Mouse (Mus musculus) heart, postnatal 25 days (tissue): Measurements from ENCODE around the gene Polr3h. TPM values are rescaled to one million over a fixed set of nuclear protein-coding genes. Genes with fewer than 3 reads are reported as not detected.
A peak's percentile ranks its signal among the peaks of the same experiment; 100 is the strongest.

ENCODE experiments used
- DNase-seq: peaks from one replicate; pipeline ENCODE4 v3.0.0; 2022; ENCODE audit warnings: low spot score
- intact Hi-C: fragments of 180-260 bp; cut with DNase I; formaldehyde crosslinking; loops from one replicate; pipeline ENCODE4 v1.15.1; 2025
- total RNA-seq, 2 experiments: library from RNA; stranded (reverse); gene quantifications; 2 replicates each; pipeline ENCODE4 v1.2.3; 2021

The Polr3h gene
- total RNA-seq, 2 experiments from 2014 or later, result 6.7 to 7.0 TPM

DNA sequence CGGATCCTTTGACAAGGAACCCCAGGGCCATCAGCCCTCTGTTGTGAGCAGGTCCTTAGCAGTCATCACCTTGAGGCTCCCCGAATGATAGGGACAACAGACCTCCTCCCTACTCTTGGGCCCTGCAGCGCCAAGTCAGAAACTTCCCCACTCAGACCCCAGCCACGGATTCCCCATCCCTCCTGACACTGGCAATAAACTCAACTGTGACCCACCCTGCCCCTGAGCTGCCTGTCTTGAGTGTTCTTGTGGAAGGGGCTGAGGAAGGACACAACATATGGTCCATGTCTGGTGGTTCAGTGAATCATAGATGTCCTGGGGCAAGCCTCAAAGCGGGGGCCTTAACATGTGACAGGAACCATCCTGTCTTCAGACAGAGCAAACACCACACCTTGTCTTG lies 24.7 kb upstream of the Polr3h start:
- intact Hi-C loops, result no loop called here

DNA sequence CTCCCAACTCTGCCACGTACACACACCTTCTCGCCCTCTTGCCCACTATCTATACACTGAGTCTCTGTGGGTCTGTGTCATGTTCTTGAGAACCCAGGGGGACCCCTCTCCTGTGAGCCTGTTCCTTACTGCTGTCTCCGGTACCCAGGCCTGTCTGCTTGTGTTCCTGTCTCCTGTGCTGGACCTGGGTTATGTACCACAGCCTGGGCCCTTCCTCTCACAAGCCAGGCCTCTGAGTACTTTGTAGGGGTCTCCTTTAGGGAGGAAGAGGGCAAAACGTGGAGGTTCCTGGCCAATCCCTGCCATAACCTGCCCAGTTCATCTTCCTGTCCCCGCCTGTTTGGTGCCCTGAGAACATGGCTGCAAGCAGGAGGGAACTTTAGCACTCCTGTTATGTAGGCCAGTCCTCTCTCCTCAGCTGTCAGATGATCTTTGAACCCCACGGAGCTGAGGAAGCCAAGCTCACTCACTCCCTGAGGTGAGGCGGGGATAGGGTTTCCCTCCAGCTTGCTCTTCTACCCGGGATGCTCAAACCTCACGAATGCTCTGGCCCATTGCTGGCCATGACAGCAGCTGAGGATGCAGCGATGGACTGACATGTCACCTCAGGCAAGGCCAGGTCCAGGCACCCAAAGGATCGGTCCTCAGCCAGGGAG lies 23.6 kb upstream of the Polr3h start:
- no peak for DNase-seq
- intact Hi-C loops, result no loop called here

More for the DNA sequence above, 24.7 kb upstream of the Polr3h start:
- DNase-seq, result no peak

GRCm38 (mm10) chr15:81949076-81949475 lies 23.0 kb upstream of the Polr3h start:
- DNase-seq, result no peak
- intact Hi-C loops, result no loop called here

DNA sequence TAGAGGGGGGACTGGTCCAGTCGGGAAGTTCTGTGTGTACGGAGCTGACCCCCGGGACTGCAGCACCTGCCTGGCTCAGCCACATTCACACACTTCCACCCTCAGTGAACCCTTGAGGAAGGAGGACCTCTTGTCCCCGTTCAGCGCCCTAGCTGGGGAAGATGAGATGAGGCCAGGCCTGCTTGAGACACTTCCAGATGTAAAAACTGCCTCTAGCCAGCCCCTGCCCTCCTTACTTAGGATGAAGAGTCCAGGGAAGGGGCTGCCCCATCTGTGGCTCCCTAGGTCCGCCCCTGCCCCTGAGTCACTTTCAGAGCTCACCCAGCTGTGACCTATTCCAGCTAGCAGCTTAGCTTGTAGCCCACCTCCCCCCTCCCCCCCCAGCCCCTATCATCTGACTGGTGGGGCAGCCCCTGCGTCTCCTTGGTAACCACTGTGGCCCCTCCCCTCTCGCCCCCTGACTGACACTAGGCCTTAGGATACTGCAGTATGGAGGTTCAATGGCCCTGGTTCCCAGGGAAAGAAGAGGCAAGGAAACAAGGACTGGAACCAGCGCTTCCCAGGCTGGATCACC lies 17.2 kb upstream of the Polr3h start:
- no peak for DNase-seq
- intact Hi-C loops, result no loop called here

DNA sequence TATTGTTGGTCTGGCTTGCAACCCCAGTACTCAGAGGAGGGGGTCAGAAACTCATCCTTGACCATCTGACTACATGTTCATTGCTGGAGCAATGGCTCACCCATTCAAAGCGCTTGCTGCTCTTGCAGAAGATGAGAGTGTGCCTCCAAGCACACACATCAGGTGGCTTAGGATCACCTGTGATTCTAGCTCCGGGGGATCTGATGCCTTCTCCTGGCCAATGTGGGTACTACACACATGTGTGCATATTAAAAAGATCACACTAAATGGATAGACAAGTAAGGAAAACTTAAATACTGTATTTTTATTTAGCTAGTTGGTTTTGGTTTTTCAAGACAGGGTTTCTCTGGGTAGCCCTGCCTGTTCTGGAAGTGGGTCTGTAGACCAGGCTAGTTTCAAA lies 15.0 kb upstream of the Polr3h start:
- intact Hi-C loops, result no loop called here
- no peak for DNase-seq

DNA sequence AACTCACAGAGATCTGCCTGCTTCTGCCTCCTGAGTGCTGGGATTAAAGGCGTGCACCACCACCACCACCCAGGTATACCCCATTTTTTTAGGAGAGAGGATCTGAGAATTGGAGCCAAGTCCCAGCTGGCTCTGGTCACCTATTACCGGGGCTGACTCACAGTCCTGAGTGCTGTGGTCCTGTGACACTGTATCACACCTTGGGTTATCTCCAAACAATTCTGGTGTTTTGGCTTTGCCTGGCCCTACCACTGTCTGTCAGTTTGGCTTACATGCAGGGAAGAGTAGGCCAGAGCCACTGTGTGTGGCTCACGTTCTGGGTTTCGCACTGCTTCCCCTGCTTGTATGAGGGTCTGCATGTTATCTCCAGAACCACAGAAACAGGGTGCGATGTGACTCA lies 14.2 kb upstream of the Polr3h start:
- intact Hi-C loops, result no loop called here
- no peak for DNase-seq

GRCm38 (mm10) chr15:81939774-81940173 lies 13.7 kb upstream of the Polr3h start:
- intact Hi-C loops, result loop anchor here (2.0 kb wide), 1 partner anchor 49 kb away; no protein-coding TSS in a partner anchor
- no peak for DNase-seq

DNA sequence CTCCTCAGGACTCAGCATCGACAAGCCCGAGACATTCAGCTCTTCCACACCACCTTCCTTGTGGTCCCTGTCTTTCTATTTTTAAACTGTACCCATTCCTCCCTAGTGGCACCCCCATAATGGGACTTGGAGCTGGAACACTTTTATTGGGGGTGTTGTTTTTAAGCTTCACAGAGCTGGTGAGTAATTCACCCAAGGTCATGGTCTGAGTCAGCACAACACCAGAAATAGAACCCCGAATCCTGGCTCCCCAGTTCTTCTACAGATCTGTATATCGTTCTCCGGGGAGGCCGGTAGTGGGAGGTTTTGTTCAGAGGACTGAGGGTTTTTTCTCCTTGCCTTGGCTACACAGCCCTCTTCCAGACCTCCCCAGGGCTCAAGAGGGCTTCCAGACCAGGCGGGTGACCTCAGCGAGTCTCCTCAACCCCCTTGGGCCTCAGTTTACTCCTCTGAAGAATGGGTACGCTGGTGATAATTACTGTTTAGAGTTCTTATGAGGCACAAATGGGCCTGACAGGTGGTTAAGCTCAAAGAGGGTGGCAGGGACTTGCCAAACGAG lies 13.2 kb upstream of the Polr3h start:
- no peak for DNase-seq
- intact Hi-C loops, result loop anchor here (2.0 kb wide), 1 partner anchor 50 kb away; no protein-coding TSS in a partner anchor

DNA sequence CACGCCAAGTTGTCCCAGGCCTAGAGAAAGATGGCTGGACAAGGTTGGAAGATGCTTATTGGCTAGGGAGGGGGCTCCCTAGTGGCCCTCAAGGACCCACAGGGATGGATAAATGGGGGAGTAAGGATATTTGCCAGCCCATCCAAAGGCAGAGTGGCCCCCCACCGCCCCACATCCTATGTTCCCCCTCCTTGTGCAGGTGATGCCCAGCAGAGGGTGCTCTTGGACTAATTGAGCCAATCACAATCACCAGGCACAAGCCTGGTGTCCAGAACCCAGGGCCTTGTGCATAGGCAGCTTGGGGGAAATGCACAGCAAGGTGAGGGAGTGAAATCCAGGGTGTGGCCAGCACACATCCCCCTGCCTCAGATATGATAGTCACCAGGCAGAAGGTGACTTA lies 12.2 kb upstream of the Polr3h start:
- DNase-seq, result no peak
- intact Hi-C loops, result loop anchor here (2.0 kb wide), 1 partner anchor 51 kb away; no protein-coding TSS in a partner anchor

DNA sequence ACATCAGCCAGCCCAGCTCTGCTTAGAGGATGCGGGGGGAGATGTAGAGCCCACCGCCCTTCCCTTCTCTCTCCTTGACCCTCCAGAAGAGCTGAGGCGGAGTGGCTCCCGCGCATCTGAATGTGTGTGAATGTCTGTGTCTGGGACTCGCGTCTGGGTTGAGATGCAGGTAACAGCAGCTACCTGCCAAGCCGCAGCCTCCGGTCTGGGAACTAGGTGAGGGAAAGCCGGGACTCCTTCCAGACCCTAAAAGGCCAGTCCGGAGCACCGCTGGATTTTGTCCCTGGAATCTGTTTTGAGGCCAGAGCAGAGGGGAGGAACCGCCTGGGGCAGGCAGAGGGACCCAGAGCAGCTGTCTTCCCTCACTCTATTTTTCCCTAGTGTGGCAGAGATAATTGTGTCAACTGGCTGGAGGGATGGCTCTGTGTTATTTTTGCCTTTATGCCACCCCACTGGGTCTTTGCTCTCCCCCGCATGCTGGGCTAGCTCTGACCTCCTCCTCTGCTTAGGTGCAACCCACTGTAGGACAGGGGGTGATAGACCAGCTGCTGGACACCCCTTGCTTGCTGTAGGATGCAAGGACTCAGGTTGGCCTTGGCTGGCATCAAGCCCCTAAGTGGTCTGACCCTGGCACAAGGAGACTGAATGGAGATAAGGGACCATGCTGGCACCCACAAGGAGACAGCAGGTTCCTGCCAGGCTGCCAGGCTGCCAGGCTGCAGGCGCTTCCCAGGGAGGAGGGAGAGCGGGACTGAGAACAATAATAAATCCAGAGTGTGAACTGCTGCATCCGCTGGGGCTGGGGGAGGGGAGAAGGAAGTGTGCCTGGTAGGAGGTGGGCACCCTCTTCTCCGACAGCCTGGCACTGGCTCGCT lies 11.3 kb upstream of the Polr3h start:
- intact Hi-C loops, result no loop called here
- peak; percentile 33 for DNase-seq

- peak; percentile 42 for DNase-seq
- intact Hi-C loops, result no loop called here
Measured at GRCm38 (mm10) chr15:81936679-81937078, 10.6 kb upstream of the Polr3h start, which contains the start of gene Csdc2. Csdc2 (plus strand) TSS chr15:81936759.

- intact Hi-C loops, result no loop called here
- DNase-seq, result no peak
Measured at GRCm38 (mm10) chr15:81935869-81936637, 10.0 kb upstream of the Polr3h start.

DNA sequence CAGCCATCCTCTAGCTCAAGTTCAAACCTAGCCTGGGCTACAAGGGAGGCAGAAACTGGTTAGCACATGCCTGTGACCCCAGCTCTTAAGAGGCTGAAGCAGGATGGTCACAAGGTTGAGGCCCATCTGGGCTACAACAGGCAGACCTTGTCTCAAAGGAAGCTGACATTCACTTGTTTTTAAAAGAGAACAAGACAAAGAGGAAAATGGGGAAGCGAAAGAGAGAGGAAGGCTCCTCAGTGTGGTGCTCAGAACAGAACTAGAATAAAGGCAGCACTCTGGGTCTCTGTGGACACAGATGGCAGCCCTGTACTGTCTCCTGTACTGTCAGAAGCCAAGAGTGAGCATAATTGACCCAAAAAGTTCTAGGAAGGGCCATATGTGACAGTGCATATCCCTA lies 7.9 kb upstream of the Polr3h start:
- no peak for DNase-seq
- intact Hi-C loops, result no loop called here

- intact Hi-C loops, result no loop called here
- DNase-seq, result no peak
Measured at GRCm38 (mm10) chr15:81932951-81933470, 7.0 kb upstream of the Polr3h start.

- DNase-seq, result no peak
- intact Hi-C loops, result no loop called here
Measured at GRCm38 (mm10) chr15:81928277-81928676, 2.2 kb upstream of the Polr3h start.

DNA sequence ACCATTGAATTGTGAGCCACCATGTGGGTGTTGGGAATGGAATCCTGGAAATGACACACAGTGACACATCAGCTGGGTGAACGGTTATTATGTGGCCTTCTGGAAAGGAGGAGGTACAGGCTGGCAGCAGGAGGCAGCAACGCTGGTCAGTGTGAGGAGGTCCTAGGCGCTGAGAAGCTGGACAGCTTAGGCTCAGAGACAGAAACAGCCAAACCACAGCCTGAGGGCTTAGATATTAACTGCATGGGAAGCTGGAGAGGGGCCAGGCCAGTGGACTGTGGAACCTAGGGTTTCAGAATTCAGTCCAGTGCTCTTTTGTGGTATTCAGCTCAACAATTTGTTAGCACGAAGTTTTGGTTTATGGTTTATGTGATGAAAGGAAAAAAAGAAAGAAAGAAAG lies 1.7 kb upstream of the Polr3h start:
- intact Hi-C loops, result no loop called here
- DNase-seq, result no peak

- DNase-seq, result no peak
- intact Hi-C loops, result no loop called here
Measured at GRCm38 (mm10) chr15:81926446-81926822, 394 bp upstream of the Polr3h start.

DNA sequence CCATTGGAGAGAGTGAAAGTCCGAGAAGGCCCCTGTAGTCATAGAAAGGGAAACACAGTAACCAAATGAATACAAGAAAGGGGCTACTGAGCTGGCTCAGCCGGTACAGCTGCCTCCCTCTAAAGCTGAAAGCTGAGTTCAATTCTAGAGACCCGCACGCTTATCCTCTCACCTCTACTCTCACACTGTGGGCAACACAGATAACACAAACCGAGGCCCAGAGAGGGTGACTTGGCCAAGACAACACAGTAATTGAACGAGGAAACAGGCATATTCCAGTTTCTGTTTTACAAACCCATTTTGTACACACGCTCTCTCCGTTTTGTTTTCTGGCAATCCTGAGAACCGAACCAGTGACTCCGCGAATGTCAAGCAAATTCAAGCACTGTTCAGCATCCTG lies 1.1 kb downstream of the Polr3h start:
- intact Hi-C loops, result no loop called here
- DNase-seq, result no peak

DNA sequence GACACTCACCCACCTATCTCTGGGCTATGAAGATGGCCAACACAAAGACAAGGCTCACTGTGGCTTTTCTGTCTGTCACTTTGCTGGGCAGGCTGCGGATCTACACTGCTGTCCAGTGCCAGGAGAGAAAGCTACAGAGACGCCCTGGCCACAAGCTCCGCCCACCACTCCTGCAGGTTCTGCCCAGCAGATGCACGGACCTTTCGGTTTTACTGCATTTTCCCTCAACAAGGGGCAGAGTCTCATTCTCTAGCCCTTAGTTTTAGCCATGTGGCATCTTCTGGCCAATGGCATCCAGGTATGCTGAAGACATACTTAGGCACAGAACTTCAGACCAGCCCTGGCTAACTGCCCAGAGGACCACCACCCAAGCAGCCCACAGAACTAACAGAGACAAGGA lies 4.8 kb downstream of the Polr3h start:
- intact Hi-C loops, result no loop called here
- no peak for DNase-seq
